Mouse (Mus musculus): ENCODE measurements around the gene Tbc1d13. TPM values are rescaled to one million over a fixed set of nuclear protein-coding genes. Genes with fewer than 3 reads are reported as not detected.
"Not testable (repeated sequence)": the region's sequence is repeated elsewhere in the genome, so short reads cannot be mapped to it uniquely, and the experiment has no call there.

Gene Tbc1d13
- polyA plus RNA-seq, 1 experiment from 2014 or later: 10.9 TPM

DNA sequence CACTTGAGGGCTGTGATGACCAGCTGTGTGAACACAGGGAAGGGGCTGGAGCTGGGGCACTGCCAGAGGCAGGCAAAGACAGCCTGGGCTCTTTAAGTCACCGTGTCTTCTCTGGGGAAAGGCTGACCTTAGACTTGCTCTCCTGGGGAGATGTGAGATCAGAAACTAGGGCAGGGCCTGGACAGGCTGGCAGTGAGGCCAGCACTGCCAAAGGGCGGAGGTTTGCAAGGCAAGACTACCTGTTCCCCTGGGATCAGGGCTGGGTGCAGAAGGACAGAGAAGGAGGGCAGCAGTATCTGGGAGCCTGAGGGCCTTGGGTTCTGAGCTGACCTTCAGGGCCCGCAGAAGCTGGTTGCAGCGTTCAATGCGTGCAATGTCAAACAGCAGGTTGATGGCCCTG lies 25.9 kb upstream of the Tbc1d13 start:
- 94% methylated on average over 5 of the region's 5 CpGs for WGBS
- H3K36me3 ChIP-seq: peaks cover 85% of the 10 kb centered on the region
- no peak overlapping the region for H3K4me3 ChIP-seq
- no peaks in the 10 kb centered on the region for H3K4me1 ChIP-seq
- no peak for ATAC-seq (replicated peaks)
- H3K27ac ChIP-seq (replicated peaks): no peak overlapping the region
- no peak overlapping the region for H3K9ac ChIP-seq (replicated peaks)
- no peaks in the 10 kb centered on the region for H3K9me3 ChIP-seq
- no peaks in the 10 kb centered on the region for H3K27me3 ChIP-seq
- no peak overlapping the region for H3K4me2 ChIP-seq (replicated peaks)

DNA sequence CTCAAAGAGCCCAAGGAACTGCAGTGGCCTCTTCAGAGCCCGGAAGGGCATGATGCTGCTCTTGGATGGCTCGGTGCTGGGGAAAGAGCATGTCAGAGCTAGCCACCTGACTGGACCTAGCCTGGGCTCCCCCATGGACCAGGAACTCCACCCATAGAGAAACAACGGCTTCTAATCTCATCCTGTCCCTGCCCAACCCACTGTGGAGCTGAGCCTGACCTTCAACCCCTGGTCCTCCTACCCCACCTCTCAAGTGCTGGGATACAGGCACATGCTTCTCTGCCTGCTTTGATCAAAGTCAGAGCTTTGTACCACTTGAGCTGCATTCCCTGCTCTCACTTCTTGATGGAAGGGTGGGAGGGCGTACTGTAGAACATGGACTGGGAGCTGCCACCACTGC lies 25.3 kb upstream of the Tbc1d13 start:
- H3K4me2 ChIP-seq (replicated peaks): no peak overlapping the region
- H3K9ac ChIP-seq (replicated peaks): no peak overlapping the region
- no peak overlapping the region for H3K4me3 ChIP-seq
- H3K36me3 ChIP-seq: peaks cover 84% of the 10 kb centered on the region
- H3K4me1 ChIP-seq: no peaks in the 10 kb centered on the region
- 87% methylated on average over 4 of the region's 4 CpGs for WGBS
- H3K9me3 ChIP-seq: no peaks in the 10 kb centered on the region
- no peak overlapping the region for H3K27ac ChIP-seq (replicated peaks)
- H3K27me3 ChIP-seq: no peaks in the 10 kb centered on the region
- no peak for ATAC-seq (replicated peaks)

DNA sequence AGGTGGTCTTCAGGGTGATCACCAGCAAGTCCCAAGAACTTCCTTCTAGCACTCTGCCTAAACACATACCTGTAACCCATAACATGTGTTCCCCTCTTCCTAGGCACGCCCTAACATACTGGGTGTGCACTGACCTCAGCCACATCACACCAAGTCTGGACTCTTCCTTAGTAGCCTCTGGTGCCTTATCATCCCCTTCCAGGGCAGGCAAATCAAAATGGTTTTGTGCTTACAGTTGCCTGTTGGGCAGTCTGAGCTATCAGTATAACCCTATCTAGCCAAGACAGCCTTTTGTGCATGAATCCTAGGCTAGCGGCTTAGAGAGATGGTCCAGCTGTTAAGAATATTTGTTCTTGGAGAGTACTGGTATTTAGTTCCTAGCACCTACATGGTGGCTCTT lies 22.0 kb upstream of the Tbc1d13 start:
- H3K36me3 ChIP-seq: peaks cover 64% of the 10 kb centered on the region
- 96% methylated on average over 2 of the region's 2 CpGs for WGBS

DNA sequence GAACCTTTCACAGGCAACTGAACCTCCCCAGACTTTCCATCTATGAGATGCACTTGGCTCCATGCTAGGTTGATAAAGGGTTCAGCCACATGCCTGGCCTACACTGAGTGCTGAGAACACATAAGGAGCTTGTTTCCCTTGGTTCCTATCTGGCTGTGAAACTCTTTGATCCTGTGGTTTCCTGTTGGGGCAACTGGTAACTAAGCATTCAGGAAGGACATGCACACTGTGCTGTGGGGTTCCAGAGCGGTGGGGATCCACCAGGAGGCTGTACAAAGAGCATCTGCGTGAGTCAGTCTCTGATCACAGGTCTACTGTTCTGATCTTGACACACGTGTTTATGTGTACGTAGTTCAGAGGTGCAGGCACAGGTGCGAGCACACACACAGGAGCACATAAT lies 21.0 kb upstream of the Tbc1d13 start:
- no peak for ATAC-seq (replicated peaks)
- Histone ChIP-seq H3K9ac (replicated peaks) (no peak overlapping the region), H3K4me2 (replicated peaks) (no peak overlapping the region), H3K9me3 (no peaks in the 10 kb centered on the region), H3K27me3 (no peaks in the 10 kb centered on the region), H3K4me3 (no peak overlapping the region), H3K36me3 (peaks cover 53% of the 10 kb centered on the region), H3K4me1 (no peaks in the 10 kb centered on the region), H3K27ac (replicated peaks) (no peak overlapping the region)
- 93% methylated on average over 5 of the region's 5 CpGs for WGBS

More for the DNA sequence above, 22.0 kb upstream of the Tbc1d13 start:
- no peak overlapping the region for H3K9ac ChIP-seq (replicated peaks)
- no peak overlapping the region for H3K4me3 ChIP-seq
- H3K27me3 ChIP-seq: no peaks in the 10 kb centered on the region
- H3K4me2 ChIP-seq (replicated peaks): no peak overlapping the region
- no peak for ATAC-seq (replicated peaks)
- no peak overlapping the region for H3K27ac ChIP-seq (replicated peaks)
- no peaks in the 10 kb centered on the region for H3K9me3 ChIP-seq
- no peaks in the 10 kb centered on the region for H3K4me1 ChIP-seq

DNA sequence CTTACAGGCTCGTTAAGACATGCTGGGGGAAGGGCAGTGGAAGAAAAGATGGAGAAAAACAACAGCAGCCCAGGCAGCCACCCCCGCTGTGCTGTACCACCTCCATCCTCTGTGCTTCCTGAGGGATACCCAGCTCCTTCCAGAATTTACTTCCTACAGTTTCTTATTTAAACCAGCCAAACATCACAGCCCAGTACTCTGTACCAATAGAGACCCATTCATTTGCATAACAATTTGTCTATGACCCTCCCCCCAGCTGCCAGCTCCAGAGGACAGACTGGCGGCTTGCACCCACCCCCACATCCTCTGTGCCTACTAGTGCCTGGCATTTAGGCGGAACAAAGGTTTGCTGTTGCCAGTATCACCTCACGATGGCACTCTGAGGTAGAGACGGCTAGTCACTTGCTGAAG lies 13.9 kb upstream of the Tbc1d13 start:
- H3K9ac ChIP-seq (replicated peaks): no peak overlapping the region
- H3K36me3 ChIP-seq: no peaks in the 10 kb centered on the region
- no peak overlapping the region for H3K4me3 ChIP-seq
- H3K4me2 ChIP-seq (replicated peaks): peak overlapping the region; percentile 17
- WGBS: 5% methylated on average over 6 of the region's 6 CpGs
- no peaks in the 10 kb centered on the region for H3K9me3 ChIP-seq
- peak; percentile 55 for ATAC-seq (replicated peaks)
- H3K4me1 ChIP-seq: peaks cover 38% of the 10 kb centered on the region
- no peaks in the 10 kb centered on the region for H3K27me3 ChIP-seq
- peak overlapping the region; percentile 75 for H3K27ac ChIP-seq (replicated peaks)

DNA sequence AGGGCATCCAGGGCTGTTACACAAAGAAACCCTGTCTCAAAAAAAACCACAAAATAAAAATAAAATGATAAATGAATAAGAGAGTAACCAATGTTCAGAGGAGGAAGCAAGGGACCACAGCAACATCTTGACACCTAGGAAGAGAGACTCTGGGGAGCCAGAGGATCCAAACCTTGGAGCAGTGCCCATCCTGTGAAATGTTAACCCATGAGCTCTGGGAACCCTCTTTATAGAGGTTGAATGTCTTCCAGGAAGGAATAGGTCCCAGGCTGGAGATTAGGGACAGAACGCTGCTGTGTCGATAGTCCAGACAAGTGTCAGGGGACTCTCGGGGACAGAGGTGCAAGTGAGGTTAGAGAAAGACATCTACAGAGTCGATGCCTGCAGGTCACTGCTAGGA lies 13.3 kb upstream of the Tbc1d13 start:
- no peak overlapping the region for H3K4me2 ChIP-seq (replicated peaks)
- peaks cover 45% of the 10 kb centered on the region for H3K4me1 ChIP-seq
- WGBS: 78% methylated on average over 4 of the region's 4 CpGs
- H3K9ac ChIP-seq (replicated peaks): no peak overlapping the region
- no peak for ATAC-seq (replicated peaks)
- H3K36me3 ChIP-seq: no peaks in the 10 kb centered on the region
- no peak overlapping the region for H3K4me3 ChIP-seq
- H3K27ac ChIP-seq (replicated peaks): peak overlapping the region; percentile 75
- H3K27me3 ChIP-seq: no peaks in the 10 kb centered on the region
- no peaks in the 10 kb centered on the region for H3K9me3 ChIP-seq

DNA sequence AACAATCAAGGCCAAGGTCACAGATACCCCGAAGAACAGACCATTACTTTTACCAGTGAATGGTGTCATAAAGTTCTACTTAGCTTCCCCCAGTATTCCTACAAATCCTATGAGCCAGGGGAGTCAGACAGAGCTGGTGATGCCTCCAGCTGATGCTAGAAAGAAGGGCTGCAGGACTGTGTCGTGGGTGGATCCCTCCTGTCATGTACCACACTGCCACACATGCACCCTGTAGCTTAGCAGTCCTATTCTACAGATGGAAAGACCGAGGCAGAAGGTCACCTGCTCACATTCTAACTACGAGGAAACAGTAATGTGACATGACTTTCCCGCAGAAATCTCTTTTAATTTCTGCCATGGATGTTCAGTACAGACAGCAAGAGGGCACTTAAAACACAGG lies 10.8 kb upstream of the Tbc1d13 start:
- 85% methylated on average over 5 of the region's 5 CpGs for WGBS
- no peaks in the 10 kb centered on the region for H3K36me3 ChIP-seq
- no peaks in the 10 kb centered on the region for H3K27me3 ChIP-seq
- H3K27ac ChIP-seq (replicated peaks): no peak overlapping the region
- peaks cover 45% of the 10 kb centered on the region for H3K4me1 ChIP-seq
- H3K4me3 ChIP-seq: no peak overlapping the region
- H3K9me3 ChIP-seq: no peaks in the 10 kb centered on the region
- H3K9ac ChIP-seq (replicated peaks): no peak overlapping the region
- H3K4me2 ChIP-seq (replicated peaks): peak overlapping the region; percentile 89; the same call in 1 of the 2 replicates
- ATAC-seq (replicated peaks): no peak

DNA sequence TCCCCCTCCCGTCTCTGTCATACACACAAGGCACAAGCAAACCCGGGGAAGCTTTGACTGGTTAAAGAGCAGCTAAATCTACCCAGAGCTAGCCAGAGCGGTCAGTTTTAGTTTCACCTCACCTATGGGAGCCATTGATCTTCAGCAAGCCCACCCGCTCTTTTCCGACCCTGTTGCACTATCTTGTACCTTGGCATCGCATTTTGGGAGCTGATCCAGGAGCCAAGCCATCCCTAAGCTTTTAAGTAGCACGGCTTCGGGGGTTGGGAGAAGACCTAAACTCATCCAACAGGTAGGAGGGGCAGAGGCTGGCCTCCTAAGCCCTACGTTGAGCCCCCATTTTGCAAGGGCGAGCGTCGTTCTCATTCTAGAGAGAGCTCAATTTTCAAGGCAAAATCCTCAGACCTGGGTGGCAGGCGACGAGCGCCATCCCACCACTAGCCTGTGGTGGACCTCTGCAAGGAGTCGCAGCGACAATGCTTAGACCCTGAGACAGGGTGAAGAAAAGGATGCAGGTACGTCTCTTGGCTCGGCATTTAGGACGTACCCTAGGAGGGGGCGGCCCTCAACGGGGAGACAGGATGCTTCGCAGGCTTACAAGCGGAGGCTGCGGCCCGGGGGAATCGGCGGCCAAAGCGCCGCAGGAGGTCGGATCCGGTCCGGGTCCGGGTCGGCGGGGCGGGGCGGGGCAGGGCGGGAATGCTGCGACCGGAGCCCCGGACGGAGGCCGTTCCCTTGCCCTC lies 9.6 kb upstream of the Tbc1d13 start:
- peak overlapping the region; percentile 89 for H3K4me2 ChIP-seq (replicated peaks)
- H3K36me3 ChIP-seq: no peaks in the 10 kb centered on the region
- H3K4me1 ChIP-seq: peaks cover 43% of the 10 kb centered on the region
- no peaks in the 10 kb centered on the region for H3K27me3 ChIP-seq
- ATAC-seq (replicated peaks): peak; percentile 69
- H3K27ac ChIP-seq (replicated peaks): peak overlapping the region; percentile 95
- WGBS: under 1% methylated on average over 44 of the region's 44 CpGs
- H3K9me3 ChIP-seq: no peaks in the 10 kb centered on the region
- peak overlapping the region; percentile 82 for H3K4me3 ChIP-seq
- H3K9ac ChIP-seq (replicated peaks): peak overlapping the region; percentile 94

DNA sequence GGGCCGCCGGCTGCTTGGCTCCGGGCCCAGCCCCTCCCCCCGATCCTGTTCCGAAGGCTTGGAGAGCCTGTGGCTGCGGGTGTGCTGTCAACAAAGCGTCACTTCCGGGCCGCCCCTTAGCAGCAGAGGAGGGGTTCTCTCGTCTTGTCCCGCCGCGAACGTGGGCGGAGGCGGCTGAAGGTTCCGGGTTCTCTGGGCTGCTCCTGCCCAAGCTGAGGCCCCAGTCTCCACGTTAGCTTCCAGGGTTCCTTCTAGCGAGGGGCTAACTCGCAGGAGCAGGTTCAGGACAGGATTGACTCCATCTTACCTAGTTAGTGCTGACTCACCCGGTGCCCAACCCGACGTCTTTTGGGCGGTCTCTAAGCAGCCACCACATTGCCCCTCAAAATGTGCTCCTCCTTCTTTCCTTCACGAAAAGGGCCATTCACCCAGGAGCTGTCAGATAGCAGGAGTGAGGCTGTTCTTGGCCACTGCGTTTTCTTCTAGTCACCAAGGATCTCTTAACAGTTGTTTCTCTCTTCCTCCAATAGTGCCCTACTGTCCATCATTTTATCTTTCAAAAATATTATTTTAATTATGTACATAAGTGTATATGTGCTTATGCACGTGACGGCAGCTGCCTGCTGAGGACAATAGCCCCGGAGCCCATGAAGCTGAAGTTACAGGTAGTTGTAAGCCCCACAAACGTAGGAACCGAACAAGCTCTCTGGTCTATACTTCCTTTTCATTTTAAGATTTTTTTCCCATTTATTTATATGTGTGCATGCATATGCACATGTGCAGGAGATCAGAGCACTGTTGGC lies 8.9 kb upstream of the Tbc1d13 start, which contains the start of gene Zer1:
Gene Zer1, minus strand, starts transcription at position 114 of the 803 bp plus-strand sequence.
- WGBS: 8% methylated on average over 31 of the region's 31 CpGs
- Histone ChIP-seq H3K4me1 (peaks cover 35% of the 10 kb centered on the region), H3K9ac (replicated peaks) (peak within 1 kb of the TSS; percentile 94), H3K27me3 (no peaks in the 10 kb centered on the region), H3K4me2 (replicated peaks) (peak within 1 kb of the TSS; percentile 89), H3K4me3 (peak within 1 kb of the TSS; percentile 82), H3K36me3 (no peaks in the 10 kb centered on the region), H3K27ac (replicated peaks) (peak within 1 kb of the TSS; percentile 95), H3K9me3 (no peaks in the 10 kb centered on the region)
- ATAC-seq (replicated peaks): peak; percentile 96

DNA sequence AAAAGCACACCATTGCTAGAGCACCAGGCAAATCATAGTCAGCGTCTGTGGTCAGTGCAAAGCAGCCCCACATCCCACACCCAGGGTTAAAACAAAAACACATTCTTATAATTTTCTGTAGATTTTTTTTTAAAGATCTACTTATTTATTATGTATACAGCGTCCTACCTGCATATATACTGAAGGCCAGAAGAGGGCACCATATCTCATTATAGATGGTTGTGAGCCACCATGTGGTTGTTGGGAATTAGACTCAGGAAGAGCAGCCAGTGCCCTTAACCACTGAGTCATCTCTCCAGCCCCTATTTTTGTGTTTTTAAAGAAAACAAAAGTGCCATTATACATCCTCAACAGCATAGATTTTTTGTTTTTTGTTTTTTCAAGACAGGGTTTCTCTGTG lies 4.8 kb upstream of the Tbc1d13 start:
- Histone ChIP-seq H3K36me3 (no peaks in the 10 kb centered on the region), H3K4me1 (peaks cover 14% of the 10 kb centered on the region)

DNA sequence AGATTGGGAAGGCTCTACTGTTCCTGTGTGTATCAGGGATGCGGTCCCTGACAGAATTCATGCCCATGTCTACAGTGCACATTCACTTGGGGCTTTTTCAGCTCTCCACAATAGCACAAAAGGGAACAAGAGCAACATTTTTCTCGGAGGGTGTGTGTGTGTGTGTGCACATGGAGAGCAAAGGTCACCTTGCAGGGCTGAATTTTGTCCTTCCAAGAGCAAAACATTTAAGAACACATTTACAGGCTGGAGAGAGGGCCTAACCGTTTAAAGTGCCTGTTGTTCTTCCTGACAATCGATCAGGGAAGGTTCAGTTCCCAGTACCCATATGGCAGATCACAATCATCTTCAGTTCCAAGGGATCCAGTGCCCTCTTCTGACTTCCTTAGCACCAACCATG lies 3.4 kb upstream of the Tbc1d13 start:
- peaks cover 19% of the 10 kb centered on the region for H3K4me1 ChIP-seq
- no peaks in the 10 kb centered on the region for H3K27me3 ChIP-seq
- H3K4me3 ChIP-seq: no peak overlapping the region
- no peak overlapping the region for H3K4me2 ChIP-seq (replicated peaks)
- H3K36me3 ChIP-seq: no peaks in the 10 kb centered on the region
- H3K27ac ChIP-seq (replicated peaks): no peak overlapping the region
- 81% methylated on average over 4 of the region's 4 CpGs for WGBS
- no peak for ATAC-seq (replicated peaks)
- no peaks in the 10 kb centered on the region for H3K9me3 ChIP-seq
- H3K9ac ChIP-seq (replicated peaks): no peak overlapping the region

More for the DNA sequence above, 4.8 kb upstream of the Tbc1d13 start:
- Histone ChIP-seq H3K27ac (replicated peaks) (no peak overlapping the region), H3K27me3 (no peaks in the 10 kb centered on the region), H3K4me2 (replicated peaks) (no peak overlapping the region), H3K4me3 (no peak overlapping the region), H3K9me3 (no peaks in the 10 kb centered on the region), H3K9ac (replicated peaks) (no peak overlapping the region)
- WGBS: 38% methylated on average over 2 of the region's 2 CpGs
- ATAC-seq (replicated peaks): no peak

DNA sequence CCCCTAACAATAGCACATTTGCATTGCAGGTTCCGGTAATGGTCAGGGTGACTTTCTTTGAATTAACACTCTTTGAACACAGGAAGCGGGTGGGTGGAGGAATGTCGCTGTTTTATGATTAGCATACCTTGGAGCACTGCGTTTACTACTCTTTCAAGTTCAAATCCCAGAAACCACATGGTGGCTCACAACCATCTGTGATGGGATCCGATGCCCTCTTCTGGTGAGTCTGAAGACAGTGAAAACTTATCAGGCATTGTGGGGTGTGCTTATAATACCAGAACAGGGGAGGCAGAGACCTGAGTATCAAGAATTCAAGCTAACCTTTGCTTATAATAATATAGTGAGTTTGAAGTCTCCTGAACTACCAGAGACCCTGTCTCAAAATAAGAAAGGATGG lies 2.3 kb upstream of the Tbc1d13 start:
- H3K36me3 ChIP-seq; ATAC-seq (replicated peaks); H3K9me3 ChIP-seq; H3K9ac ChIP-seq (replicated peaks); H3K27ac ChIP-seq (replicated peaks); H3K4me2 ChIP-seq (replicated peaks); H3K27me3 ChIP-seq; H3K4me3 ChIP-seq: not testable (repeated sequence)
- WGBS: 59% methylated on average over 5 of the region's 5 CpGs
- peaks cover 21% of the 10 kb centered on the region for H3K4me1 ChIP-seq
